Mouse (Mus musculus): ENCODE results near the gene Lipe.
"Not testable (repeated sequence)": the region's sequence is repeated elsewhere in the genome, so short reads cannot be mapped to it uniquely, and the experiment has no call there.

Gene Lipe

GRCm38 (mm10) chr7:25398610-25399009 is at the start of gene Lipe:
TSS of gene Lipe (minus strand) at chr7:25398710.
- DNase-seq: no peak

GRCm38 (mm10) chr7:25440816-25441153 is 42.3 kb upstream of the Lipe start:
- DNase-seq: no peak

- no peak for DNase-seq
These were observed 41.7 kb upstream of the Lipe start for GRCm38 (mm10) chr7:25439978-25440815.

DNA sequence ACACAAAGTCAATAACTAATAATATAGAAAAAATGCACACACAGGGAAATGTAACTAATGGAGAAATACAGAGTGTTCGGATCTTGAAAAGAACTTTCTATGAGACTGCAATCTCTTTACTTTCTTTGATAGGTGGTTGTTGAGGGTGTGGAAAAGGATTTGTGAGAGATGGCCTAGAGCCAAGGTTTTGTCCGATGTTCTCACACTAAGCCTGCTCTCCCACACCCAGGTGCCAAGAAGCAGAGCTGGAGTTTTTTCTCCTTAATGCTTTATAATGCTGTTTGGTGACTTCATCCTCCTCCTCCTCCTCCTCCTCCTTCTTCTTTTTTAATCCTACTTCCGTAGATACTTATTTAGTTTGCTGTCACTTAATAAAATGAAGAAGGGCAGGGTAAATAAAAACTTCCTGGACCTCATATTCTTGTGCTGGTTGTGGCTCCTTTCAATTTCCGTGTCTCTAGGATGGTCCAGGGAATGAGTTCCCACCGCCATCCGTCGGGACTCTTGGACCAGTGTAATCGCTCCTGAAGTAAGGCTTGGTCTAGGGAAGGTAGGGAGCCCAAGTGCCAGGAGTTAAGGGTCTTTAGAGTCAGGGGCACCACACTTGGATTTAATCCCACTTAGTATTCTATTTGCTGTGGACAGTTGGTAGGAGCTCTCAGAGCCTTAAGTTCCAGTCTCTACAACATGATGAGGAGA is 40.8 kb upstream of the Lipe start:
- DNase-seq: no peak

- DNase-seq: no peak
These were observed 38.2 kb upstream of the Lipe start for GRCm38 (mm10) chr7:25436704-25437103.

DNA sequence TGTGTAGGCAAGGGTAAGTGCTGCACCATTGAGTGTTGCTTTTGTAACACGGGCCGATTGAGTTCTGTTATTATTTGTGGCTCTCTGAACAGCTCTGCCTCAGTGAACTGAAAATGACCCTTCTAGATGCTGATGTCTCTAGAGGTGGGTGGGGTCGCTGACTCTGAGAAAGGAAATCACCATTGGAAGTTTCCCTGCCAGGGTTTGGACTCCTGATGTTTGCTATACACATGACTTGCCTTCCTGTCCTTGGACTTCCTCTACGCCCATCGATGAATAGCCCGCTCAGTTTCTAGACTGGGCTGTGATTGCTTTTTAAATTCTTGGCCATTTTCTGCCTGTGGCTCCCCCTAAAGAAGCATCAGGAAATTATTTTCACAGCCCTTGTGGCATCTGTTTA is 37.7 kb upstream of the Lipe start:
- no peak for DNase-seq

- peak; percentile 26 to 39 for DNase-seq
These were observed 37.0 kb upstream of the Lipe start for GRCm38 (mm10) chr7:25435546-25435851.

- DNase-seq: no peak
These were observed 36.4 kb upstream of the Lipe start for GRCm38 (mm10) chr7:25434654-25435545.

DNA sequence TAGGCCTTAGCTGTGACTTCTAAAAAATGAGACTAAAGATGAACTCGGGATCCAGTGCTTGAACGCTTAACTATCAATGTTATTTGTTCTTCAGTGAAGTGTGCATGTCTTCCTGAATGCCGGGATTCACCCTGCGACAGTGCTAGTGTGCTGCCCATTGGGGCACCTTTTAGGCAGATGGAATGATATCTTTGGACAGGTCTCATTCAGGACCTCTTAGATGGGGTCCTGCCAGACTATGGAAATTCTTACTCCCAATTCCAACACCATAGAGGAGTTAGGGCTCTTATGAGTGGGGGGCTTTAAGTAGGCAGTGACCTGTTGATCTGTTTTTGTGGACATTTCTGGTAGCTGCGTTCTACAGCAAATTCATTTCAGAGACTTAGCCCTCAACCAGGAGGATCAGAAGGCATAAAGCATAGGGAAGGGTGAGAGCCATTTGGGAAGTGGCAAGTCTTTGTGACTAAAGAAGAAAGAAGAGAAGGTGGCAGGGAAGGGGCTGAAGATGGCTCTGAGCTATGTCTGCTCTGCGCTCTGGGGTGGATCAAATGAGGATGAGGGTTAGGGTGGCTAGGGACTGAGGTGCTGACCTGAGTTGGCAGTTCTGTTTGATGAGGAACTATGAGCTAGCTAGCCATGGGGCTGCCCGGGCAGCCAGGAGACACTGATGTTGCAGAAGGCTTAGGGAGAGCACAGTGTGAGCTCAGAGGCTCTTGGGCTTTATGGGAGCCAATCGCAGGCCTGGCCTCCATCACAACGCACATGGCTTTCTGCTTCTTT is 35.5 kb upstream of the Lipe start:
- DNase-seq: no peak

GRCm38 (mm10) chr7:25433007-25433541 is 34.6 kb upstream of the Lipe start:
- peak in 1 of 2 experiments; percentile 36 for DNase-seq

- DNase-seq: no peak
These were observed 33.9 kb upstream of the Lipe start for GRCm38 (mm10) chr7:25432381-25432780.

- DNase-seq: no peak
These were observed 31.6 kb upstream of the Lipe start for GRCm38 (mm10) chr7:25429886-25430784.

- DNase-seq: no peak
These were observed 29.8 kb upstream of the Lipe start for GRCm38 (mm10) chr7:25428321-25428720.

DNA sequence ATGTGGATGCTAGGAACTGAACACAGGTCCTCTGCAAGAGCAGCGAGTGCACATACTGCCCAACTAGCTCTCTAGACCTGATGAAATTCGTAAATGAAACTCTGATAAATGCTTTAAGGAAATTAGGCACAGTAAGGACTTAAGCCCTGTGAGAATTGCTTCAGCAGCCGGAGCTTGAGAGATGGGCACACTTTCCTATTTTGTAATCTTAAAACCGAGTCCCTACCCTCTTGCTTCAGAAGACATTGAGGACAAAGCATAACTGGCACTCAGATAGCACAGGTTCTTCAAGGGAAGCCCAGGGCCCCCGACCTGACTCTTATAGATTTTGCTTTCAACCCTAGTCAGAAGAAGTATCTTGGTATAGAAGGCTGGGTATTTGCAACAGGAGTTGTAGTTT is 28.6 kb upstream of the Lipe start:
- no peak for DNase-seq

DNA sequence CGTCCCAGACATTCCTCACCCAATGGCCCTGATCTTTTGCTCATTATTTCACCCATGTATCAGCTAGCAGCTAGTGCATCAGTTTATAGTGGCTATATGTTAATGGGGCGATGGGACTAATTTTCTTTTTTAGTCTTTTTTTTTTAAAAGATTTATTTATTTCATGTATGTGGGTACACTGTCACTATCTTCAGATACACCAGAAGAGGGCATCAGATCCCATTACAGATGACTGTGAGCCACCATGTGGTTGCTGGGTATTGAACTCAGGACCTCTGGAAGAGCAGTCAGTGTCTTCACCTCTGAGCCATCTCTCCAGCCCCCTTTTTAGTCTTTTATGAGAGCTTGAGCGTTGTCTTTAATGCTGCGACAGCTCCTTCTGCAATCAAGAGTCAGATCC is 27.9 kb upstream of the Lipe start:
- DNase-seq: not testable (repeated sequence)

- DNase-seq: peak; percentile 45 to 84
These were observed 25.9 kb upstream of the Lipe start for GRCm38 (mm10) chr7:25424429-25424828.

DNA sequence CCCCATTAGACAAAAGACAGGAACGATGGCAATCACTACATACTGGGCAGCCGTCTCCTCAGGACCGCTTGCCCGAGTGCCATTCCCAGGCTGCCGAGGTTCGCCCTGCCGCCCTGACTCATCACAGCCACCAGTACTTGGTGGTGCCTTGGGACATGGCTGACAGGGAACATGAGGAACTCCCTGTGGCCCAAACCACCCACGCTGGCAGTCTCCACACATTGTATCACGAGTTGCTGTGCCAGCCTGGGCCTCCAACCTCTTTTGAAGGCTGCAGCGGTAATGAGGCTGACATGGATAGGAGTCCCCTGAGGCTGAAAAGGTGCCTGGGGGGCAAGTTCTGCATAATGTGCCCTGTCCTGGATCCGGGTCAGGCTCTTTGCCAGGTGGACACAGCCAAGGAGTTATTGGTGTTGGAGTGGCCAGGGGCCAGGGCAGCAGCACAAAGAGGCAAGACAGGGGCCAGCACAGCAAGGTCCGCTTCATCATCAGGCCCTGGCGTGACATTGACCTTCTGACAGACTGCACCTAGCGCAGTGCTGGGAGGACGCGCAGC is 23.9 kb upstream of the Lipe start:
- no peak for DNase-seq

DNA sequence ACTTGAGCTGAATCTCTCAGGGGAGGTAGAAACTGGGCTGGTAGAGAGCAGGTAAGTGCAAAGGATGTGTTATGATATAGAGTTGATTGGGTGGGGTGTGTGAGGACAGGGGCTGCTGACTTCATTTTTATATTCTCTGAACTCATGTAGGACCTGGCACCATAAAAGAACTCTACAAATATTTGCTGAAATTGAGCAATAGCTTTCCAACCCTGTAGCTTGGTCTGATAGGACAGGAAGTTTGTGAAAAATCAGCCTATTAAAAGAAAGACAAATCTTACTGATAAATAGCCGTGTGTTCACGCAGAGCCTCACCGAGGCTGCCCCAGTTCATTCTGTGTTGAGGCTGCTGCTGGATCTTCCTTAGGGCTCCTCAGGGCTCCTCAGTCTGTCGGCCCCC is 21.4 kb upstream of the Lipe start:
- DNase-seq: no peak

- DNase-seq: no peak
These were observed 21.0 kb upstream of the Lipe start for GRCm38 (mm10) chr7:25419536-25419935.

- DNase-seq: peak in 1 of 2 experiments; percentile 56
These were observed 19.1 kb upstream of the Lipe start for GRCm38 (mm10) chr7:25417597-25417996.
